10 mouse cellular contexts compared by ENCODE assay signal in the genomic region with DNA sequence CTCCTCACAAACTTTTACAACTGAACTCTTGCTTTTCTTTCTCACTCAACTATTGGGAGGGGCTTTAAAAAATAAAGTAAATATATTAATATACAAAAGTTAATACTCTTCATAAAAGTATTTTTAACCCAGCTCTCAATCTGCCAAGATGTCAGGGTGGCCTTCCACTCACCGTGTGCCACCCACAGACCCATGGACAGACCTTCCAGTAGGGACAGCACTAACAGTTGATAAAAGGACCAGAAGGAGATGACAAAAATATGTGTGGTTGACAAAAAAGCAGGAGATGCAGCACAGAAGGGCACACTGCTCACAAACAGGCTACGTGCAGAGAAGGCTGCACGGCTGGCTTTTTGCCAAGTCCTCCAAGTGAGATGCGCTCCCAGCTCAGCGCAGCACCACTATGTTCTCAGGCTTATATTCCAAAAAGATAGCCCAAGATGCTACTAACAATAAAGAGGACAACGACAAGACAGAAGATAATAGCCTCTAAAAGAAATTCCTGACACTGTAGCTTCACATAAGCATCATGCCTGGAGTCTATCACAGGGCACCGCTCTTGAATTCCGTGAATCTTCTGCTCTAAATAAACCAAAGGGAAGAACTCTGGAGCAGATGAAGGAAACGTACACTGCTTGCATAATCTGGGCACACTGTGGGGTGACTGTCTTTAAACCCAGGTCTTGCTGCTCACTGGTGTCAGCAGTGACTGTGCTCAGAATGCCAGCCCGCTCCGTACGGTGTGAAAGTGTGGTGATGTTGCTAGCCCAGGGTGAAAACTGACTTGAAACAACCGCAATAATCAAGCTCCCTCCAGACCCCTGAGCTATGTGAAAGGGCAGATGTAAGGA.
DNase-seq lines count a peak whose midpoint lies in the region; ATAC-seq and TF ChIP-seq lines count a peak whose summit lies in the region.
"Had no signal": no experiment of that assay in that cellular context is flagged by ENCODE, and none has a peak within 500 bp of the region (broad histone marks: within the 10 kb centered on the region; RNA-seq: fewer than 3 reads in every experiment).

No protein-coding gene starts in this region.

- no peak for TF ChIP-seq POLR2A in bone marrow, adult 2 months (IDR thresholded peaks at IDR 0.05; ENCODE audit: borderline replicate concordance, control insufficient read depth, low read depth, low read length)

- H3K27ac ChIP-seq in layer of hippocampus, adult 2 months, result peak overlapping the region; percentile 68
- peak overlapping the region; percentile 52; the same call in 1 of the 2 replicates for H3K27ac ChIP-seq in bone marrow, adult 2 months (ENCODE audit: control insufficient read depth, insufficient read depth, low read depth, low read length, poor library complexity)
- peak overlapping the region; percentile 61 for H3K27ac ChIP-seq in heart, embryonic 15.5 days
- H3K27ac ChIP-seq: kidney, postnatal 0 days had no signal

- peak overlapping the region; percentile 1; the same call in 1 of the 2 replicates for H3K4me2 ChIP-seq in heart, embryonic 15.5 days

- WGBS in bone marrow, adult 2 months, result 66% methylated on average over 13 of the region's 13 CpGs
- WGBS in heart, embryonic 15.5 days, result 49% methylated on average over 13 of the region's 13 CpGs

- TF ChIP-seq CTCF in layer of hippocampus, adult 2 months (conservative IDR thresholded peaks at IDR 0.05), result no peak
- TF ChIP-seq CTCF in bone marrow, adult 2 months (IDR thresholded peaks at IDR 0.05; ENCODE audit: control insufficient read depth, insufficient read depth, low read length), result no peak

- no peaks in the 10 kb centered on the region for H3K9me3 ChIP-seq in heart, embryonic 15.5 days (replicated peaks)

- 0 out of 2 replicates have a peak, but pooled peaks have one; percentile 34 for ATAC-seq in heart, embryonic 15.5 days (replicated peaks; ENCODE audit: insufficient number of reproducible peaks, insufficient read depth, low FRiP score, low read depth)
- no peak for ATAC-seq in inflammation-experienced regulatory T-cells, adult 6 months
- ATAC-seq: liver, postnatal 0 days had no signal

- no peaks in the 10 kb centered on the region for H3K36me3 ChIP-seq in heart, embryonic 15.5 days

- peak in 1 of 2 experiments; percentile 51 for DNase-seq in layer of hippocampus, adult 2 months (ENCODE audit: low spot score in 2 of 2)
- DNase-seq in layer of hippocampus, adult 9-11 months, result no peak
- peak; percentile 74 to 81 for DNase-seq in cerebellum, adult 18-20 months
- no peak for DNase-seq in embryo, embryonic 10.5 days (ENCODE audit: low spot score)
- DNase-seq in adrenal gland, adult 18-20 months (ENCODE audit: low spot score in 2 of 2), result no peak
- DNase-seq: liver, postnatal 0 days had no signal

- peaks cover 5% of the 10 kb centered on the region for H3K4me1 ChIP-seq in bone marrow, adult 2 months (ENCODE audit: control insufficient read depth, insufficient read depth, low read length)
- peaks cover 58% of the 10 kb centered on the region for H3K4me1 ChIP-seq in heart, embryonic 15.5 days (replicated peaks)

- no peak overlapping the region for H3K4me3 ChIP-seq in layer of hippocampus, adult 2 months
- H3K4me3 ChIP-seq in bone marrow, adult 2 months (replicated peaks; ENCODE audit: control insufficient read depth, low read depth, low read length), result no peak overlapping the region
- H3K4me3 ChIP-seq in heart, embryonic 15.5 days, result no peak overlapping the region

- no peak overlapping the region for H3K9ac ChIP-seq in heart, embryonic 15.5 days
- H3K9ac ChIP-seq: liver, postnatal 0 days had no signal

- H3K27me3 ChIP-seq in heart, embryonic 15.5 days, result no peaks in the 10 kb centered on the region

Comparison
In these comparisons a context has a peak if more than half of its experiments do, and no peak if none do; other contexts are left out.
1. DNase-seq: peak in cerebellum, adult 18-20 months (2 of 2); none in layer of hippocampus, adult 9-11 months (single experiment), embryo, embryonic 10.5 days (single experiment) and adrenal gland, adult 18-20 months (0 of 2).
2. Peak in every context shown above with its lines, with median percentiles within 50 percentile points of each other: H3K27ac ChIP-seq.